Mouse (Mus musculus) MEL (cell line): ENCODE measurements around the gene Dlec1.

Experiments
- BHLHE40 ChIP-seq: IDR thresholded peaks from 2 replicates; pipeline ENCODE4 v1.6.1; 2012; ENCODE audit warnings: low read depth, mild to moderate bottlenecking, inconsistent platforms, low read length, improper control_type of control experiment, borderline replicate concordance
- CTCF ChIP-seq, 3 experiments: IDR thresholded peaks in 2 of 3; conservative IDR thresholded peaks in 1 of 3; 2 replicates each; pipeline ENCODE4 v1.5.1; 2011 to 2012; ENCODE audit warnings: low read length in 3 of 3, low read depth in 2 of 3, mild to moderate bottlenecking in 2 of 3, improper control_type of control experiment in 1 of 3, inconsistent platforms in 1 of 3, mixed read lengths in 1 of 3, moderate library complexity in 1 of 3; ENCODE audit not compliant: control insufficient read depth in 1 of 3, insufficient read depth in 1 of 3, poor library complexity in 1 of 3, severe bottlenecking in 1 of 3
- ELF1 ChIP-seq: IDR thresholded peaks from 2 replicates; pipeline ENCODE4 v1.6.1; 2014; ENCODE audit warnings: low read depth, mild to moderate bottlenecking, inconsistent platforms, low read length, improper control_type of control experiment, moderate library complexity
- EP300 ChIP-seq, 2 experiments: IDR thresholded peaks; 2 replicates each; pipeline ENCODE4 v1.6.1; 2011; ENCODE audit warnings: improper control_type of control experiment in 2 of 2, low read length in 2 of 2, low read depth in 1 of 2, mild to moderate bottlenecking in 1 of 2
- ETS1 ChIP-seq: IDR thresholded peaks from 2 replicates; pipeline ENCODE4 v1.6.1; 2012; ENCODE audit warnings: low read depth, mild to moderate bottlenecking, inconsistent platforms, low read length, improper control_type of control experiment, moderate library complexity
- GABPA ChIP-seq: IDR thresholded peaks from 2 replicates; pipeline ENCODE4 v1.6.1; 2012; ENCODE audit warnings: low read depth, mild to moderate bottlenecking, inconsistent platforms, low read length, improper control_type of control experiment, moderate library complexity
- GATA1 ChIP-seq: IDR thresholded peaks from 2 replicates; pipeline ENCODE4 v1.6.1; 2011; ENCODE audit warnings: low read depth, low read length, improper control_type of control experiment
- NRF1 ChIP-seq: IDR thresholded peaks from 2 replicates; pipeline ENCODE4 v1.6.1; 2014; ENCODE audit warnings: low read depth, mild to moderate bottlenecking, inconsistent platforms, low read length, improper control_type of control experiment, moderate library complexity; ENCODE audit not compliant: poor library complexity, insufficient read depth, severe bottlenecking
- POLR2A ChIP-seq, 2 experiments: IDR thresholded peaks; 2 replicates each; pipeline ENCODE4 v1.6.1; 2011 to 2012; ENCODE audit warnings: low read length in 2 of 2, mild to moderate bottlenecking in 2 of 2, control low read depth in 1 of 2, improper control_type of control experiment in 1 of 2, low read depth in 1 of 2, moderate library complexity in 1 of 2; ENCODE audit not compliant: control insufficient read depth in 1 of 2, insufficient read depth in 1 of 2, poor library complexity in 1 of 2
- RAD21 ChIP-seq: IDR thresholded peaks from 2 replicates; pipeline ENCODE4 v1.6.1; 2011; ENCODE audit warnings: mild to moderate bottlenecking, low read depth, low read length, improper control_type of control experiment
- UBTF ChIP-seq: IDR thresholded peaks from 2 replicates; pipeline ENCODE4 v1.6.1; 2012; ENCODE audit warnings: low read depth, mild to moderate bottlenecking, inconsistent platforms, low read length, improper control_type of control experiment, moderate library complexity, borderline replicate concordance; ENCODE audit not compliant: insufficient read depth

DNA sequence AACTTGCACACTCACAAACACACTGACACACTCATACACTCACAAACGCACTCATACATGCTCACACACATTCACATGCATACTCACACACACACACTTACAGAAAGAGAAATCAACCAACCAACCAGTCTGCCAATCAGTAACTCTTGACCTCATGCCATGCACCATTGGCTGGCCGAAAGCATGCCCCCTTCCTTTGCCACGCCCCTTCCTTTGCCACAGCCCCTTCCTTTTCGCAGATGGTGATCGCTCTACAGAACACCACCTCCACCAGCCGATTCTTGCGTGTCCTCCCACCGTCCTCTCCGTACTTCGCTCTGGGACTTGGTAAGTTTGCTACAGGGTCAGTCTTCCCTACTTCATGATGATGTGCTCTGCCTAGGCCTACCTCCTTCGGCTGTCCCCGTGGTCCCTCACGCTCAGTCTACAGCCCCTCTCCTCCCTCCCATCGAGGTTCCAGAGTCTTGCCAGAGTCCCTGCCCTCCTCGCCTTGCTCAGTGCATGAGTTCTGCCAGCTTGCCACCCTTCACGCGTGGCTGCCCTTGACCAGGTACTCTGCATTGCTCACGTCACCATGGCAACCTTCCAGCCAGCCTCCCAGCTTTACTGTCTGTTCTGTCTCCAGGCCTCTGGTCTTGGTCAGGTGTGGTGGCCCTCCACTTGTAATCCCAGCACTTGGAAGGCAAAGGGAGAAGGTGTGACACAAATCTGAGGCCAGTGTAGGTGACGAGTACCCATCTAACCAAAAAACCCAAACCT lies 17.3 kb downstream of the Dlec1 start:
- TF ChIP-seq EP300 (IDR thresholded peaks at IDR 0.05; ENCODE audit: low read depth in 1 of 2, low read length in 2 of 2) (no peak), RAD21 (no peak), CTCF (IDR thresholded peaks at IDR 0.05 in 2 of 3, conservative IDR thresholded peaks at IDR 0.05 in 1 of 3; ENCODE audit: control insufficient read depth in 1 of 3, insufficient read depth in 1 of 3, low read depth in 2 of 3, low read length in 3 of 3, poor library complexity in 1 of 3, severe bottlenecking in 1 of 3) (no peak), POLR2A (IDR thresholded peaks at IDR 0.05; ENCODE audit: control insufficient read depth in 1 of 2, insufficient read depth in 1 of 2, low read depth in 1 of 2, low read length in 2 of 2, poor library complexity in 1 of 2) (no peak), ETS1 (no peak), NRF1 (no peak), GABPA (no peak), BHLHE40 (no peak), GATA1 (no peak), ELF1 (no peak), UBTF (no peak)
